Mouse (Mus musculus) hindbrain, embryonic 11.5 days (tissue): Measurements from ENCODE around the gene Vps39. TPM values are rescaled to one million over a fixed set of nuclear protein-coding genes. Genes with fewer than 3 reads are reported as not detected.

ENCODE experiments used
- ATAC-seq: fragments of 200-750 bp; cut with Nextera tagmentation; 2 replicates; pipeline ENCODE4 v1.8.0; 2017; ENCODE audit warnings: mild to moderate bottlenecking, moderate TSS enrichment, moderate library complexity; ENCODE audit not compliant: low FRiP score
- DNase-seq: peaks from one replicate; pipeline ENCODE4 v3.0.0-alpha.2; 2015; ENCODE audit warnings: low spot score
- H3K27ac ChIP-seq: fragments of 300-500 bp; sonication (generic); 2 replicates; pipeline ENCODE4 v1.5.1; 2014; ENCODE audit warnings: mild to moderate bottlenecking, low read depth, low read length
- H3K27me3 ChIP-seq: fragments of 300-500 bp; sonication (generic); 2 replicates; pipeline ENCODE4 v1.6.1; 2014; ENCODE audit warnings: mild to moderate bottlenecking, low read length, moderate library complexity, mixed read lengths; ENCODE audit not compliant: control insufficient read depth, insufficient read depth
- H3K36me3 ChIP-seq: fragments of 300-500 bp; sonication (generic); 2 replicates; pipeline ENCODE4 v1.6.1; 2014; ENCODE audit warnings: mild to moderate bottlenecking, low read length, moderate library complexity, mixed read lengths; ENCODE audit not compliant: control insufficient read depth, insufficient read depth
- H3K4me1 ChIP-seq: fragments of 300-500 bp; sonication (generic); replicated peaks from 2 replicates; pipeline ENCODE4 v1.6.1; 2014; ENCODE audit warnings: low read length, mixed read lengths; ENCODE audit not compliant: control insufficient read depth, insufficient read depth
- H3K4me2 ChIP-seq: fragments of 300-500 bp; sonication (generic); replicated peaks from 2 replicates; pipeline ENCODE4 v1.6.1; 2014; ENCODE audit warnings: mild to moderate bottlenecking, low read depth, low read length
- H3K4me3 ChIP-seq: fragments of 300-500 bp; sonication (generic); 2 replicates; pipeline ENCODE4 v1.5.1; 2014; ENCODE audit warnings: low read depth, low read length
- H3K9ac ChIP-seq: fragments of 300-500 bp; sonication (generic); 2 replicates; pipeline ENCODE4 v1.6.1; 2014; ENCODE audit warnings: low read depth, low read length
- H3K9me3 ChIP-seq: fragments of 300-500 bp; sonication (generic); 2 replicates; pipeline ENCODE4 v1.6.1; 2016; ENCODE audit warnings: low read length; ENCODE audit not compliant: control insufficient read depth
- WGBS: fragments of 180-500 bp; shearing (Covaris S2); extraction: QIAGEN DNeasy Blood & Tissue Kit; methylation state at CpG from one replicate; pipeline ENCODE4 v1.1.7; 2014; 5-methylcytosine and 5-hydroxymethylcytosine counted together
- polyA plus RNA-seq: library from polyadenylated mRNA; unstranded; fragments of >200 nt; fragmentation: Nextera tagmentation; extraction: Ambion mirVana; gene quantifications from 2 replicates; pipeline ENCODE4 v1.2.1, GENCODE M21; 2014

Gene Vps39
- polyA plus RNA-seq, 1 experiment from 2014 or later: 35.4 TPM

- no peak overlapping the region for H3K4me2 ChIP-seq
- no peak overlapping the region for H3K27ac ChIP-seq
- no peaks in the 10 kb centered on the region for H3K4me1 ChIP-seq
- H3K27me3 ChIP-seq: no peaks in the 10 kb centered on the region
- H3K9ac ChIP-seq: no peak overlapping the region
- no peaks in the 10 kb centered on the region for H3K9me3 ChIP-seq
- H3K4me3 ChIP-seq: no peak overlapping the region
- ATAC-seq: no peak
- no peaks in the 10 kb centered on the region for H3K36me3 ChIP-seq
- DNase-seq: no peak
- 89% methylated on average over 4 of the region's 4 CpGs for WGBS
Observed at GRCm38 (mm10) chr2:120314487-120314886, 38.5 kb downstream of the Vps39 start.

GRCm38 (mm10) chr2:120313976-120314375 is 39.0 kb downstream of the Vps39 start, which contains the start of gene Pla2g4f:
Pla2g4f (minus strand) TSS chr2:120314165.
- no peaks in the 10 kb centered on the region for H3K27me3 ChIP-seq
- no peaks in the 10 kb centered on the region for H3K4me1 ChIP-seq
- no peaks in the 10 kb centered on the region for H3K36me3 ChIP-seq
- no peak within 1 kb of the TSS for H3K4me3 ChIP-seq
- H3K27ac ChIP-seq: no peak within 1 kb of the TSS
- no peak within 1 kb of the TSS for H3K9ac ChIP-seq
- ATAC-seq: no peak
- 81% methylated on average over 3 of the region's 3 CpGs for WGBS
- no peak for DNase-seq
- H3K4me2 ChIP-seq: no peak within 1 kb of the TSS
- H3K9me3 ChIP-seq: no peaks in the 10 kb centered on the region

GRCm38 (mm10) chr2:120312276-120312825 is 40.6 kb downstream of the Vps39 start:
- Histone ChIP-seq H3K4me1 (no peaks in the 10 kb centered on the region), H3K4me2 (no peak overlapping the region), H3K4me3 (no peak overlapping the region), H3K9ac (no peak overlapping the region), H3K36me3 (no peaks in the 10 kb centered on the region), H3K9me3 (no peaks in the 10 kb centered on the region), H3K27me3 (no peaks in the 10 kb centered on the region), H3K27ac (no peak overlapping the region)
- no peak for ATAC-seq
- WGBS: 83% methylated on average over 7 of the region's 7 CpGs
- DNase-seq: no peak

GRCm38 (mm10) chr2:120304113-120304512 is 48.8 kb downstream of the Vps39 start:
- Histone ChIP-seq H3K9ac (no peak overlapping the region), H3K4me3 (no peak overlapping the region), H3K36me3 (no peaks in the 10 kb centered on the region), H3K27me3 (no peaks in the 10 kb centered on the region), H3K4me1 (no peaks in the 10 kb centered on the region), H3K27ac (no peak overlapping the region), H3K9me3 (no peaks in the 10 kb centered on the region), H3K4me2 (no peak overlapping the region)
- ATAC-seq: no peak
- DNase-seq: no peak
- 35% methylated on average over 3 of the region's 3 CpGs for WGBS

- H3K4me3 ChIP-seq: no peak overlapping the region
- 95% methylated on average over 6 of the region's 6 CpGs for WGBS
Observed at GRCm38 (mm10) chr2:120301076-120301475, 51.9 kb downstream of the Vps39 start.

GRCm38 (mm10) chr2:120299866-120300265 is 53.1 kb downstream of the Vps39 start:
- Histone ChIP-seq H3K27ac (no peak overlapping the region), H3K36me3 (no peaks in the 10 kb centered on the region), H3K27me3 (no peaks in the 10 kb centered on the region), H3K4me3 (no peak overlapping the region), H3K9me3 (no peaks in the 10 kb centered on the region), H3K4me2 (no peak overlapping the region), H3K4me1 (no peaks in the 10 kb centered on the region), H3K9ac (no peak overlapping the region)
- DNase-seq (no peak), ATAC-seq (no peak)
- 85% methylated on average over 4 of the region's 4 CpGs for WGBS

More at GRCm38 (mm10) chr2:120301076-120301475, 51.9 kb downstream of the Vps39 start:
- no peak for ATAC-seq
- H3K27me3 ChIP-seq: no peaks in the 10 kb centered on the region
- H3K4me1 ChIP-seq: no peaks in the 10 kb centered on the region
- H3K36me3 ChIP-seq: no peaks in the 10 kb centered on the region
- H3K27ac ChIP-seq: no peak overlapping the region
- H3K9ac ChIP-seq: no peak overlapping the region
- DNase-seq: no peak
- H3K9me3 ChIP-seq: no peaks in the 10 kb centered on the region
- H3K4me2 ChIP-seq: no peak overlapping the region

GRCm38 (mm10) chr2:120296160-120296559 is 56.8 kb downstream of the Vps39 start:
- no peaks in the 10 kb centered on the region for H3K4me1 ChIP-seq
- no peak overlapping the region for H3K4me2 ChIP-seq
- H3K9ac ChIP-seq: no peak overlapping the region
- H3K36me3 ChIP-seq: no peaks in the 10 kb centered on the region
- no peak overlapping the region for H3K4me3 ChIP-seq
- DNase-seq: no peak
- no peaks in the 10 kb centered on the region for H3K9me3 ChIP-seq
- ATAC-seq: no peak
- no peaks in the 10 kb centered on the region for H3K27me3 ChIP-seq
- 20% methylated on average over 2 of the region's 2 CpGs for WGBS
- no peak overlapping the region for H3K27ac ChIP-seq

- WGBS: 88% methylated on average over 8 of the region's 9 CpGs
- H3K4me1 ChIP-seq: no peaks in the 10 kb centered on the region
- H3K4me3 ChIP-seq: no peak overlapping the region
- no peaks in the 10 kb centered on the region for H3K27me3 ChIP-seq
- H3K27ac ChIP-seq: no peak overlapping the region
- no peak overlapping the region for H3K9ac ChIP-seq
- H3K36me3 ChIP-seq: no peaks in the 10 kb centered on the region
- no peak overlapping the region for H3K4me2 ChIP-seq
- ATAC-seq (no peak), DNase-seq (no peak)
- H3K9me3 ChIP-seq: no peaks in the 10 kb centered on the region
Observed at GRCm38 (mm10) chr2:120291471-120292078, 61.4 kb downstream of the Vps39 start.

GRCm38 (mm10) chr2:120288995-120289394 is 63.9 kb downstream of the Vps39 start, which contains the start of gene Pla2g4d:
Pla2g4d (minus strand) TSS chr2:120289197.
- Histone ChIP-seq H3K4me2 (no peak within 1 kb of the TSS), H3K9me3 (no peaks in the 10 kb centered on the region)
- no peak for ATAC-seq

More at GRCm38 (mm10) chr2:120288995-120289394, 63.9 kb downstream of the Vps39 start, which contains the start of gene Pla2g4d:
- no peak within 1 kb of the TSS for H3K9ac ChIP-seq
- no peaks in the 10 kb centered on the region for H3K4me1 ChIP-seq
- WGBS: 74% methylated on average over 5 of the region's 5 CpGs
- DNase-seq: no peak
- H3K27ac ChIP-seq: no peak within 1 kb of the TSS
- H3K4me3 ChIP-seq: no peak within 1 kb of the TSS
- H3K36me3 ChIP-seq: no peaks in the 10 kb centered on the region
- H3K27me3 ChIP-seq: no peaks in the 10 kb centered on the region
